Mouse (Mus musculus): ENCODE measurements at regions not wholly inside any gene's neighbourhood (a gene's known extent, or its start where the extent isn't known, plus 50 kb on each side); places are given as distances from the start of the nearest gene placed in this dataset.

DNA sequence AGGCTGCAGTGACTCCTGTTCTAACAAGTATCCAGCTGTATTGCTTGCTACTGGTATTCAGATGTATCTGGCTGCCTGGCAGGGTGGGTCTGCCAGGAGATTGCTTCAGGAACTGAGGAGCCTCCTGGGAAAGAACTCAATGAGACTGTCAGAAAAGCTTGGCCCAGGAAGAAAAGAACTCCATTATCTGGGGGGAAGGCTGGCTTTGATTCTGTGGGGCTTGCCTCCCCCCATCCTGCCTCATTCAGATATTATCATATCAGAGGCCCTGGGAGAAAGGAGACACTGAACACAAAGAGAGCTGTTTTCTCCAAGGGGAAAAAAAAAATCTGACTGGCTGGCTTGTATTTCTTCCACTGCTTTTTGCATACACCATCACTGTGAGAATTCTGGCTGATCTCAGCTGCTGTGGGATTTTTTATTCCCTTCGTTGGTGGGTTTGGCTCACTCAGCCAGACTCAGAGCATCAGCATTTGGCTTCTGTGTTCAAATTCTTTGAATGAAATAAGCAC lies 552.0 kb upstream of the Tbl1xr1 start:
- no peak for DNase-seq

DNA sequence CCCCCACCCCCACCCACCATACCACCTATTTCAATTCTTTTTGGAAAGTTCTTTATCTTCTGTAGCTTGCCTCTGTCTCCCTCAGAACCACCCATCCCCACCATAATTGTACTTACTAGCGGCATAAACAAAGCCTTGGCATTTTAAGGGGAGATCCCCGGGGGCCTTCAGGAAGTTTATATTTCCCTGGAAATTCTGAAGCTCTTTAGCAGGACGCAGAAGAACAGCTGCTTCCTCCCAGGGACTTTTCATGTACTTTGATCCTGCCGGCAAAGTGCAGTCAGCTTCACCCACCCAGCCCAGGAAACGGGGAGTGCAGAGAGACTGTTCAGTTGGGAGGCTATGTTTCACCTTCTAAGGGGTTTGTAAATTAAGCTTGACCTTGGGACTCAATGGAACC lies 545.6 kb upstream of the Tbl1xr1 start:
- peak; percentile 42 to 63 for DNase-seq

DNA sequence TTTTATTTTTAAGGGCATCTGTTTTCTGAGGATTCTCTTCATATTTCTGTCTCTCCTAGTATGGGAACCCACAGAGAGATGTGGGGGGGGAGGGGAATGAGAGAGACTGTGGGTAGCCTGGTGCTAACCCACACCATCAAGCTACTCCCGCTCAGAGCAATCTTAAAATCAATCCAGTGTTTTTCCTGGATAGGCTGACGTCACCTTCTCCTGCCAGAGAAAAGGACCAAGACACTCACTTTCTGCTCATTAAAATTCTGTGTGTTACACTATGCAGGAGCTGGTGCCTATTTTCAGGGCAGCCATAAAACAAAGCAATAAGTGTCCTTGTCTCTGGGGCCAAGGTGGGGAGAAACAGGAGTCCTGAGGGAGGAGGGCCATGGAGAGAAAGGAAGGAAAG lies 537.3 kb upstream of the Tbl1xr1 start:
- DNase-seq, result no peak

DNA sequence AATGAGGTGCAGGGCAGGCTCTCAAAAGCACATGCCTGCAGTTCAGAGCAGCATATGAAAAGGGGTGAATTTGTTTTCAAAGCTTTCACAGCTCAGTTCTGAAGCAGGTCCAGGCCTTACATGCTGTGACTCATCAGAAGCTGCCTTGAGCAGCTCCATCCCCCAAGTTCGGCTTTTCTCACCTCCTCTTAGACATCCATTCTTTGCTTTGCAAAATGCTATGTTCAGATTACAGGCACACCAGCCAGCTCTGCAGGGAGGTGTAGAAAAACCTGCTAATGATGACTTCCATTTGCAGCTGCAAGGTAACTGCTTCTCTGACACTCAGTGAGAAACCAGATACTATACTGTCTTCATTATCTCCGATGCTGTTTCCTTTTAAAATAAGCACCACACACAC lies 532.0 kb upstream of the Tbl1xr1 start:
- DNase-seq, result no peak

DNA sequence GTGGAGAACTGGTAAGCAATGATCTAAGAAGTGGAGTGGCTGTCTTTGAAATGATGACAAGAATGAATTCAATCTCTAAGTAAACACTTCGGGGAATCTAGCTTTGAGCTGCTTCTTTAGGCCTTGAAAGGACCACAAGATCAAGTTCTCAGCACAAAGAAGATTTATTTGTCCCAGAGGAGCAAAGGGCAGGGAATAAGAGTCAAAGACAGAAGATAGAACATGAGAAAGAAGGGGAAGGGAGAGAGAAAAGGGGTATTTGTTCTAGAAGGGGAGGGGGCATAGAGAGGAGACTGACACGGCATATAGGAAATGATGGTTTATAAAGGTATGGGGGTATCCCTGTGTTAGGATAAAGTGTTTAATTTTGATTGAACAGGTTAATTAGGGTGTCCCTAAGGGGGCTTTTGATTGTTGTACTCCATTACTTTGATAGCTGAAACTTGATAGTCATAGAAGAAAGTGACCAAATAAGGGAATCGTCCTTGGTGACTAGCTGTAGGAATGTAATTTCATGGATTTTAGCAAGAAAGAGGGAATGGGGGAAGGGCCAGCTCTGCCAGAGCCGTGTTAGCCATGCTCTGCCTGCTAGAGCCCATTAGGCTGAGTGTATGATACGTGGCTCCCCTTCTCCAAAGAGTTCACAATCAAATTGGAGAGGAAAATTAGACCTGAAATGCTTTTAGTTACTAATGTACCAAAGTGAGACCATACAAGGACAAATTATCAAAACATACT lies 531.1 kb upstream of the Tbl1xr1 start:
- no peak for DNase-seq

DNA sequence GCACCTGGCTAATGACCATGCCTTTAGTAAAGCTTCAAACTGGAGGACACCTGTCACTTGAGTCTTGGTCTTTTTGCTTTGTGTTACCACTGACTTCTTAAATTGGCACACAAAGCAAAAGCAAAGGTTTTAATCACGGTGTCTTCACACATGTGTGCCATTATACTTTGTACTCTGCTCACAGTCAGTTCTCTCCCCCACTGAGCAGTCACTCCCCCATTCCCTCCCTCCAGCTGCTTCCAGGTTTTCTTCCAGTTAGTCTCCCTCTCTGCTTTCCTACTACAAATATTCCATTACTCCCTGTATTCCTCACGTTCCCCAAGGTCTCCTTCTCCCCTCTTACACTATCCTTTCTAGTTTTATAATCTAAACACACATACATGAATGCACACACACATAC lies 530.0 kb upstream of the Tbl1xr1 start:
- peak; percentile 15 to 52 for DNase-seq

DNA sequence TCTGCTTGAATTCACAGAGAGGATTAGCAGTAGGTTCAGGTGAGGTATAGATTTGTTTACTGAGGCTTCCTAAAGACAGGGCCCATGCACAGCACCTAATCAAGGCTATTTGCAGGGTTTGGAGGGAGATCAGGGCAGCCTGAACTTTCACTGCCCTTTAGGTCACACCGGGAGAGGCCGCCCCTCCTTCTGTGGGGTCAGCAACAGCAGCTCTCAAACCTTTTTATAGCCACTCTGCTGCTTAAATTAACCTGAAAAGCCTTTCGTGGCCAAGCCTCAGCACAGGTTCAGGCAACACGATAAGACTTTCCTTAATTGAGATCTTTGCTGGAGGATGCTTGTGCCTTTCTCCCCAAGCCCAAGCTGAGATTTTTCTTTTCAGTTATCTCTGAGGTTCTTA lies 526.8 kb upstream of the Tbl1xr1 start:
- no peak for DNase-seq

DNA sequence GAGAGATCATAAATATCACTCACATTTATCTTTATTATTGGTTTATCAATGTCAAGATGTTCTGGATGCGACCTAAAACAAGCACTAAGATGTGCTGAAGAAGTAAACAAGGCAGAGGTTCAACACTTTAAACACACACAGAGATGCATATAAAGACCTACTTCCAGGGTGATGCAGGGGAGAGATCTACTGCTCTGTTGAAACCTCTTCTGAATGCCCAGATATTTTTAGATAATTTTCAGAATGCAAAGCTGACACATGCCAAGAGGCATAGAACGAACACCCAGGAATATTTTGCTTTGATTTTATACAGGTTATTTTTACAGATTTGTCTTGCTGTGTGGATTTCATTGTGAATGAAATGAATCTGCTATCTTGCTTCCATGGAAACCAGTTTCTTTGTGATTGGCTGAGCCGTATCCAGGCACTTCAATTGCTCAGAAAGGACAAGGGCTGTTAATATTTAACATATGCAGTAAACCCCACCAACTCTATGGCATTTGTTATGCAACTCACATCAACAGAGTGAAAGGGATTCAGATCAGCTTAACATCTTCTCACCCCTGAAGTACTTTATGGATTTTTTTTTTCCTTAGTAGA lies 523.2 kb upstream of the Tbl1xr1 start:
- DNase-seq, result no peak

DNA sequence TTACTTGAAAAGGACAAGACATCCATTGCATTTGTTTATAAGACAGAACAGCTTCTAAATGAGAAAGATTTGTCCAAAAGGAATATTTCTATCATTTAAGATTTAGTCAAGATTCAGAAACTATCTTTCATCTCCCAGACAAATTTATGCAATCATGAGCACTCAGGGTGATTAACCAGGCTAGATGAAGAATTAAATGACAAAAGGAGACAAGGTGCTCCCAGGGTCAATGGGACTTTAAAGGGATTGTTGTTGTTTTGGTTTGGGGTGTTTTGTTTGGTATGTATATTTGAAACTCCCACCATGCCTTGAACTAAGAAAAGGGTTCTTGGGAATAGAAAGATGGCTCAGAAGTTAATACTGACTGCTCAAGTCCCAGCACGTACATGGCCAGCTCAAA lies 522.6 kb upstream of the Tbl1xr1 start:
- no peak for DNase-seq

DNA sequence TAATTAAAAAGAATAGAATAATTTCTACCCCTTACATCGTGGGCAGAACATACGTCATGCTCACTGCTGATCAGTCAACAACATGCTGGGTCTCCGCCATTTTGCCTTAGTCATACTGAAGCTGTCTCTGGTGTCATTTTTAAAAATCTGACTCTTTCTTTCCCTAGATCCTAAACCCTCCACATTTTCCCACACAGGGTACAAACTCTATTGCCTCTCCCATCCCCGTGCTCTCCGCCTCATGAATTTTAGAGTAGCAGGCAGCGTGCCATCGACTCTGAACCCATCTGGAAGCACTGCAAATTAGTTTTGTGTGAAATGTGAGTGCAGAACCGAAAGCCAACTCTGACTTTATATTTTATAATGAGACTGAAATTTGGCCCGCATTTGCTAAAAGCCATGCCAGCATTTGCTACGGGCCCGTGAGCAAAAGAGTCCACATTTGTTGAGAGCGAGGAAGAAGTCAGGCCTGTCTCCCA lies 518.5 kb upstream of the Tbl1xr1 start:
- DNase-seq, result peak; percentile 49 to 60

DNA sequence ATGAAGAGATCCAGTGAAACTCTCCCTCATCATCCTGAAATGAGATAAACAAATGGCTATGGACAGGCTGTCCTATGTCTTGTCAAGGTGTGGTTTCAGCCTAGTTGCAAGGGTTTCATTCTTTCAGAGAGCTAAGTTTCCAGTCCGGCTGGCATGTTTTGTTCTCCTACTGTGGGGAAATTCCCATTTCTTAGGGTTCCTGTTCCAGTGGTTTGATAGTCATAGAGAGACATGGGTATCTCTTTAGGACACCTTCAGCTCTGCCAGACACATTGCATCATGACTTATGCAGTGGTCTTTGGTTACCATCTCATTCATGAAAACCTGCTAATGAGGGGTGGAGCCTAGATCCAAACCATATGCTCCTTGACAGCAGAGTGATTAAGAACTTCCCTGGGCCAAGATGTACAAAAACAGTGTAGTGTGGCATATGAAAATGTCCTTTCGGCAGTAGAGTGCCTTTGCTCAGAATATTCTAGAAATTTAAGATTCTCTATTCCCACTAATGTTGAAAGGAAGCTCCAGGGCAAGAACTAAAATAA lies 513.6 kb upstream of the Tbl1xr1 start:
- no peak for DNase-seq

DNA sequence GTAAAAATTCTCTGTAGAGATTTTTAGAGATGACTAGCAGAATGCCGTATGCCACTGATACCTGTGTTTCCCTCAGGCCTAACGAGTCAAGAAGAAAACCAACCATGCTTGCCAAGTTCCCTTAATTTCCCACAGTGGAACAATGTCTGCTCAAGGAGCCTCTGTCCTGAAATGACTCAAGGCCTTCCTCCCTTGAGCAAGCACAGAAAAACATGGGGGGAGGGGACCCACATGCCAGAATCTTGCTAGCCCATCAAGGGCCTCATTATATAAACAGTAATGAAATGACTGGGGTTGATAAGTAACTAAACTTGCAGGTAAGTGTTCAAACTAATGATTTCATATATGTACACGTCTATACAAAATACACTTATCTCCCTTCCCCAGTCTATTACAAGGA lies 513.0 kb upstream of the Tbl1xr1 start:
- DNase-seq, result peak; percentile 48 to 65

DNA sequence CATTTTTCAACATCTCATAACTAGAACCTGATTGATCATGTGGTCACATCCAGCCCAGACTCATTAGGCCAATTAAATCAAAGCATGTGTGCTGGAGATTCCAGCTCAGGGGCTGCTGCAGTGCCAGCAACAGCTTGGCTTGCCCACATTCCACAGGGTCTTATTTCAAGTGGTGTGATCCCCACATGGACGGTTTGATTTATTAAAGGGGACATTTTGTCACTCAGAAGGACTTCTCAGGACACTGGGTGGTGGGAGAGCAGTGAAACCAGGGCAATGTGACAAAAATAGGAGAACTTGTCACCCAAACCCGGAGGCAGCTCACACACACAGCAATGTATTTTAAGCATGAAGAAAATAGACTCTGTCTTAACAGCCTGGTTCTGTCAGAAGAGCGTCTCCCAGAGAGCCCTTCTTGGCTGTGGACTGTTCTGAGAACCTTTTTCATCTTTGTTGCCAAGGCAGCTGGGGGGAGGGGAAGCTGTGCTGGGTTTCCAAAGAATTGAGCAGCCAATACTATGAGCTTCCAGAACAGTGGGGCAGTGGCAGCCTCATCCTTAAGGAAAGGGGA lies 512.2 kb upstream of the Tbl1xr1 start:
- DNase-seq, result peak; percentile 79 to 84

DNA sequence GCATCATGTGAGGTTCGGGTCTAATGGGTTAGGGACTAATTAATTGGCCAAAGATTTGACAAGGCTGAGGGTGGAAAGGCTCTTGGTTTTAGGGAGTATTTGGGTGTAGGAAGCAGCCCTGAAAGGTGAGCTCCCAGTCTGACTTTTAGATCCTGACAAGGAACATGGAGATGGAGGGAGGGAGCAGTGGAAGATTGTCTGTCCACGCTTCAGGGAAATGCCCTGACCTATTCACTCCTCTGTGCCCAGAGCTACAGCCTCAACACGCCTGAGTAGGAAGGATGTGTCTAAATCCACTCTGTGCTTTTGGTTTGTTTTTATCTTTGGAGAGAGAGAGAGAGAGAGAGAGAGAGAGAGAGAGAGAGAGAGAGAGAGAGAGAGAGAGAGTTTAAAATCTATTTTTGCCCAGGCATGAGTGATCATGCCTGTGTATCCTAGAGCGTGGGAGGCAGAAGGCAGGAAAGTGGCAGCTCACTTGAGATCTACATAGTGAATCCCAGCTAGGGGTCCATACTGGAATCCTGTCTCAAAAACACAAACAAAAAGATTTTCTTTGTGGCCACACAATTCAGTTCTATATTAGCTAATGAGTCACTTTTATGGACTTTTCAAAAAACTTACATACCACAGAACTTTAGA lies 511.5 kb upstream of the Tbl1xr1 start:
- peak in 1 of 2 experiments; percentile 34 for DNase-seq

DNA sequence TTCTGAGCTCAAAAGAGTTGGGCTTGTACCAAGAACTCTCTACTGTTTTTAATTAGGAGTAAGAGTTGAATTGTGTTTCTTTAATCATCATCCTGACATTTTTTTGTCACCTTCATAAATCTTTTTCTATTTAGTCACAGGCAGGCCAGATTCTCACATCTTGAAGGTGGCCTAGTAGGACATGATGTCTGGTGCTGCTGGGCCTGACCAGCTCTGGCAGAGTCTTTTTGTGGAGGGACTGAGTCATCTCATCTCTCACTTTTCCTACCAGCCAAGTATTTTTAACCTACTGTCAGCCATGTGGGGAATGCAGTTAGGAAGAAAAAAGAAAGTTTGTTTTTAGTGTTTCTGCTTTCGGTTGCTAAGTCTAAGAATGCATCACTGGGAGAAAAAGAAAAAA lies 506.7 kb upstream of the Tbl1xr1 start:
- DNase-seq, result no peak

DNA sequence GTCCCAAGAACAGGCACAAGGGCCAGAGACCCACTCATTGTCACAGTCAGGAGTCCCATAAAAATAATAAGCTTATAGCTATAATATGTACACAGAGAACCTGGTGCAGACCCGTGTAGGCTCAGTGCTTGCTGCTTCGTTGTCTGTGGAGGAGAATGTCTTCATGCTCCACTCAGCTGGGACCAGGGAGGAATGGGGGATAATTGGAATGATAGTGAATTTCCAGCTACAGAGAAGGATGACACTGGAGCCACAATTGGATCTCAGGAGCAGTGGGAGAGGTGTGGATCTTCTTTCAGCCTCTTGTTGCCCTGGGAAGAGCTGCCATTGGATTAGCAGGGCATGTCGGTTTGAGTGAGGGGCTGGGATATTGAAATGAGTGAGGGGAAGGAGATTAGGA lies 497.8 kb upstream of the Tbl1xr1 start:
- no peak for DNase-seq

DNA sequence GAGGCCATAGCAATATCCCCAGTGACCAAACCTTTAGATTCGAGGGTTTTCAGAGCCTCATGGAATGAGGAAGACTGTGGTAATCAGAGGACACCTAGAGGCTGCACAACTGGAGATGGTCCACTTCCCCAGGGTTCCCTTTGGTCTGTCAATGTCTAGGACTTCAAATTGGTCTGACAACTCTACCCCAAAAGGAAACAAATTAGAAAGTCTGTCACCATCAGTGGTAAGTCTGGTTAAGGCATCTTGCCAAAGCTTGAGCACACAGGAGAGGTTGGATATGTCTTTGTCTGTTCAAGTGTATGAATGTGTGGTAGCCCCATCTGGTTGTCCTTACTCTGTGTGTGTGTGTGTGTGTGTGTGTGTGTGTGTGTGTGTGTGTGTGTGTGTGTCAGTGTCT lies 494.3 kb upstream of the Tbl1xr1 start:
- no peak for DNase-seq

DNA sequence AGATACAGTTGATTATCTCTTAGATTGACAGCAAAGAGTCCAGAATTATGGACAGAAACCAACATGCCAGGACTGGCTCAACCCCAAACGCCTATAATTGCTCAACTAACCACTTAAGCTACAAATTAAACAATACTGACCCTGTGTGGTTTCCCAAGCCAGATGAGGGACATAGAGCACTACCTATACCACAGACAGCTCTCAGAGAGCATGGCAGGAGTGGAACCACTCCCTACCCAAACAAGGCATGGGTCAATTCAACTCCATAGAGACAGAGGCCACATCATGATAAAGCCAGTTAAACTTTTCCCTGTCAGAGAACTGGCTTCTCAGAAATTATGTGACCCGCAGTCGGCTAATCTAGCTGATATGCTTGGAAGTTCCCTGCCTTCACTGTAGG lies 490.7 kb upstream of the Tbl1xr1 start:
- no peak for DNase-seq

DNA sequence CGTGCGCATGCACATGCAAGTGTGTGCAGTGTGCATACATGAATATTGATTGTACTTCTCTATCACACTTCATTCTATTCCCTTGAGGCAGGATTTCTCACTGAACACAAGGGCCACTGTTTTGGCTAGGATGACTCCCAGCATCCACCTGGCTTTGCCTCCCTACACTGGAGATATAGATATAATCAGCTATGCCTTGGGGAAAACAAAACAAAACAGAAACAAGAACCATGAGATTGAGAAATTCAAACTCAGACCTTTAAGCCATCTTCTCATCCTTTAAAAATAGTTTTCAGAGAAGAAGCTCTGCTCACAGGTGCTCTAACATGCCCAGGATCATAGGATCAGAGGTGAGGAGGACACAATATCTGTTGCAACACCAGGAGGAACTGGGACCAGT lies 469.6 kb upstream of the Tbl1xr1 start:
- DNase-seq, result no peak

DNA sequence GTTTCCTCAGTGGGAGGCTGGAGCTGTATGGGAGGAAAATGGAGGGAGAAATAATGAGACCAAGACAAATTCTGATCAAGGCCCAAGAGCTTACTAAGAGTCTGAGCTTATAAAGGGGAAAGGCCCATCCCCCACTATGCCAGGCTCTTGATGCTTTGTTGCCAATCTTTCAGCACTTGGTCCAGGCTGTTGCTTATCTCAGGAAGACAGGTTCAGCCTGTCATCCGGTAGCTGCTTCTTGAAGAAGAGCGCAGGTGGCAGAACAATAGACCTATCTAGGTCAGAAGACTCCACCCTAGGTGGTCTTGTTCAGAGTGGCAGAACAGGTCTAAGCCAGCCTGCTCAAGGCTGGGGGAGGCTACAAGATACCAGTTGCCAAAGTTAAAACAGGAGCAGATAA lies 466.2 kb upstream of the Tbl1xr1 start:
- DNase-seq, result no peak

DNA sequence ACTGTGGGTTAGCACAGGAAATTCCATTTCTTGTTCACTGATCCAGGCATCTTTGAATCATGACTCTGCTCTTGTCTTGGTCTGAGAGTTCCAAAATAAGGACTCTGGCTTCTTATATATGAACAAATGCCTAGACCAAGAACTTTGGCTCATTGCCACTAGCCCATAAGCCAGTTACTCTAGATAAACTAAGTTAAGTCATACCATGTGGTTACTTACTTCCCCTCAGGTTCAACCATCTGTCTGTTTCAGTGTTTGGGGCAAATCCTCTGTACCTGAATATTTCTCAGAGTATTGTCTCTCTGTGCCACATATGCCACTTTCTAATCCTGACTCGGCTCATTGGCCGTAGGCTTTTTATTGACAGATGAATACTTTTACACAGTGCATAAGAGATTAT lies 454.7 kb upstream of the Tbl1xr1 start:
- no peak for DNase-seq

DNA sequence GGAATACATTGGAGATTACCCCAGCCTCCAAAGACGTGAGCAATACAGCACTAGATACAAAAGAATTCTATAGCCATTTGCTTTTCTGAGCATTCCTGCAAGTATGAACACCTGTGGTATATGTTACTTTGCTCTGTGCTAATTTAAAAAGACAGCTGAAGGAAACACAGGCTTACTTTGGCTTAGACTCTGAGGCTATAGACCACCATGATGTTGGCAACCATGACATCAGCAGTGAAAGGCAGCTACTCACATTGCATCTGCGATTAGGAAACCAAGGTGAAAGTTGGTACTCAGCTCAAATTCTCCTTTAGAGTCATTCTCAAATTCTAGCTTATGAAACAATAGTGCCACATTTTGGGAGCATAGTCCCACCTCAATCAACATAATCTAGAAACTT lies 451.4 kb upstream of the Tbl1xr1 start:
- DNase-seq, result no peak

DNA sequence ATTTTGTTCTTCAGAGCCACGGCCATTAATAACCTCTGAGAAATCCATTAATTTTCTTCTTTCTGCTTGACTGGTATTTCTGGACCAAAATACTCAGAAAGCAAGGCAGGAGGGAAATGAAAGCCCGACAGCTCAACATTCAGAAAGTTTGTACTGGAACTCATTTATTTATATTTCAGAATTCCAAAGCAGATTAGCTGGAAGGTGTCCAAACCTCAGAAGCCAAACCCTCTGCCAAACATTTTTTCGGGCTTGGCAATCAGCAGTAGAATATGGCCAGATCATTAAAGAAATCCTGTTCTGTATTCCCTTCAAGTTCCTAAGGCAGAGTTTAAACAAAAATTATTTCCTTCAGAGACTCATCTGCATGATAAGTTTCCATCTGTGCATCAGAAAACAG lies 450.4 kb upstream of the Tbl1xr1 start:
- DNase-seq, result peak; percentile 25 to 35
